Mouse (Mus musculus): ENCODE results near the gene Fgf22.

DNA sequence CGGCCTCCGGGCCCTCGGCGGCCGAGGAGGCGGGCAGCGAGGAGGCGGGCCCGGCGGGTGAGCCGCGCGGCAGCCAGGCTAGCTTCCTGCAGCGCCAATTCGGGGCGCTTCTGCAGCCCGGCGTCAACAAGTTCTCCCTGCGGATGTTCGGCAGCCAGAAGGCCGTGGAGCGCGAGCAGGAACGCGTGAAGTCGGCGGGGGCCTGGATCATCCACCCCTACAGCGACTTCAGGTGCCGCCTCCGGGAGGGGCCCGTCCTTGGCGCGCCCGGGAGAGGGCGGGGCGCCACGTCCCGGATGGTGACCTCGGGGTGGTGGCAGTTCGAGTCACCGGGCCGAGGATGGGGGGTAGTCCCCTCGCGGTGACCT, 37.9 kb upstream of the Fgf22 start:
- TF ChIP-seq CTCF (IDR thresholded peaks at IDR 0.05; ENCODE audit: low read depth, low read length), result no peak
- no peak for TF ChIP-seq GATA1 (IDR thresholded peaks at IDR 0.05; ENCODE audit: borderline replicate concordance, low read length)
